In the genomic region with DNA sequence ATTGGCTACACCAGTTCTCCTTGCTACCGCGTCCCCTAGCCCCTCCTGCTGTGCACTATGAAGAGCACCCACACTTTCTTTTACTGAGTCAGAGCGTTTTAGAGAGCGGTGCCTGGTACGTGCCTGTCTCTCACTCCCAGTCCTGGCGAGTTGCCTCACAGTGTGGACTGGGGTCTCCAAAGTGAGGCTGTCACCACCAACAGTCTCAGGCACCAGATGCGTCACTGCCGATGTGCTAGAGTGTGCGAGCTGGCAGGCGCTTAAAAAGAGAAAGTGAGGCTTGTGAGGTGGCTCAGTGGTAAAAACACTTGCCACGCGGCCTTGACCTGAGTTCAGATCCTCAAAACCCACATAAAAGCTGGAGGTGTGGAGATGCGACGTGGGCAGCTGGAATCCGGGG, we compare ENCODE assay signal across 9 mouse cellular contexts. TPM values are rescaled to one million over a fixed set of nuclear protein-coding genes. Genes with fewer than 3 reads are reported as not detected.
DNase-seq lines count a peak whose midpoint lies in the region; TF ChIP-seq lines count a peak whose summit lies in the region.
"Had no signal": no experiment of that assay in that cellular context is flagged by ENCODE, and none has a peak within 500 bp of the region (broad histone marks: within the 10 kb centered on the region; RNA-seq: fewer than 3 reads in every experiment).

No protein-coding gene starts in this region.

- intact Hi-C loops in left cerebral cortex, adult 2 months (cut with DNase I) = no loop called here

- no peak overlapping the region for H3K4me3 ChIP-seq in left cerebral cortex, adult 2 months
- peak overlapping the region; percentile 2; the same call in 1 of the 2 replicates for H3K4me3 ChIP-seq in brown adipose tissue, adult 24 weeks (ENCODE audit: insufficient read depth, low read depth, low read length)

- TF ChIP-seq CTCF in left cerebral cortex, adult 2 months (IDR thresholded peaks at IDR 0.05) = no peak

- H3K4me1 ChIP-seq in brown adipose tissue, adult 24 weeks (ENCODE audit: control insufficient read depth, insufficient read depth, insufficient read length, low read length) = peaks cover 50% of the 10 kb centered on the region

- DNase-seq in adrenal gland, adult (ENCODE audit: inconsistent age in 2 of 2, low spot score in 1 of 2) = peak; percentile 31 to 63
- DNase-seq in adrenal gland, adult 8-10 months = no peak
- DNase-seq in left cerebral cortex, adult 2 months (ENCODE audit: extremely low spot score in 1 of 2, low spot score in 2 of 2) = no peak
- DNase-seq in left cerebral cortex, adult 9 months (ENCODE audit: low spot score in 2 of 2) = no peak
- peak; percentile 83 for DNase-seq in induced T-regulatory cell, adult 2 months (ENCODE audit: low read depth)
- no peak for DNase-seq in urinary bladder, postnatal 14 days (ENCODE audit: low spot score)
- no peak for DNase-seq in layer of hippocampus, adult 18-20 months (ENCODE audit: low spot score in 2 of 2)
- DNase-seq: right cerebral cortex, postnatal 4 days had no signal

- peak overlapping the region; percentile 19; the same call in 1 of the 2 replicates for H3K27ac ChIP-seq in left cerebral cortex, adult 2 months
- peak overlapping the region; percentile 90 for H3K27ac ChIP-seq in brown adipose tissue, adult 24 weeks (replicated peaks; ENCODE audit: low read depth, low read length)

RNA-seq across cellular contexts. Expression of a gene that starts 8.2 kb away (rescaled TPM):
- 100 to 1,000 TPM; 271 to 383 (median 310) TPM for total RNA-seq in adrenal gland, adult 8-10 months (2022)
- 100 to 1,000 TPM; 278 to 279 TPM for total RNA-seq in left cerebral cortex, adult 2 months (2021)
- polyA plus RNA-seq in brown adipose tissue, adult 24 weeks (2012; ENCODE audit: insufficient read depth, insufficient read length, missing spikeins) = 578 and 694 TPM in 2 replicates
- total RNA-seq in layer of hippocampus, adult 18-20 months (2021) = 100 to 1,000 TPM; 318 to 326 TPM

Comparison
In these comparisons a context has a peak if more than half of its experiments do, and no peak if none do; other contexts are left out.
1. DNase-seq: peak in adrenal gland, adult (2 of 2) and induced T-regulatory cell, adult 2 months (single experiment); none in adrenal gland, adult 8-10 months (single experiment), left cerebral cortex, adult 2 months (0 of 2), left cerebral cortex, adult 9 months (0 of 2), urinary bladder, postnatal 14 days (single experiment) and layer of hippocampus, adult 18-20 months (0 of 2).